Mouse (Mus musculus): ENCODE results near the gene Tmco4. TPM values are rescaled to one million over a fixed set of nuclear protein-coding genes. Genes with fewer than 3 reads are reported as not detected.

Gene Tmco4
- 10 to 100 TPM; 10.6 to 10.7 TPM for total RNA-seq (2021)
- long read RNA-seq, experiment 1, transcript Tmco4-202 (17 exons, 3,318 nt), result major isoform, 13 of 18 reads
- long read RNA-seq, experiment 1, partial matches to known transcripts, result 3 of 18 reads
- long read RNA-seq, experiment 1, other reads (novel, unspliced or antisense), result 2 of 18 reads
- long read RNA-seq, experiment 2, partial matches to known transcripts, result 2 of 5 reads
- long read RNA-seq, experiment 2, other reads (novel, unspliced or antisense), result 1 of 5 reads

DNA sequence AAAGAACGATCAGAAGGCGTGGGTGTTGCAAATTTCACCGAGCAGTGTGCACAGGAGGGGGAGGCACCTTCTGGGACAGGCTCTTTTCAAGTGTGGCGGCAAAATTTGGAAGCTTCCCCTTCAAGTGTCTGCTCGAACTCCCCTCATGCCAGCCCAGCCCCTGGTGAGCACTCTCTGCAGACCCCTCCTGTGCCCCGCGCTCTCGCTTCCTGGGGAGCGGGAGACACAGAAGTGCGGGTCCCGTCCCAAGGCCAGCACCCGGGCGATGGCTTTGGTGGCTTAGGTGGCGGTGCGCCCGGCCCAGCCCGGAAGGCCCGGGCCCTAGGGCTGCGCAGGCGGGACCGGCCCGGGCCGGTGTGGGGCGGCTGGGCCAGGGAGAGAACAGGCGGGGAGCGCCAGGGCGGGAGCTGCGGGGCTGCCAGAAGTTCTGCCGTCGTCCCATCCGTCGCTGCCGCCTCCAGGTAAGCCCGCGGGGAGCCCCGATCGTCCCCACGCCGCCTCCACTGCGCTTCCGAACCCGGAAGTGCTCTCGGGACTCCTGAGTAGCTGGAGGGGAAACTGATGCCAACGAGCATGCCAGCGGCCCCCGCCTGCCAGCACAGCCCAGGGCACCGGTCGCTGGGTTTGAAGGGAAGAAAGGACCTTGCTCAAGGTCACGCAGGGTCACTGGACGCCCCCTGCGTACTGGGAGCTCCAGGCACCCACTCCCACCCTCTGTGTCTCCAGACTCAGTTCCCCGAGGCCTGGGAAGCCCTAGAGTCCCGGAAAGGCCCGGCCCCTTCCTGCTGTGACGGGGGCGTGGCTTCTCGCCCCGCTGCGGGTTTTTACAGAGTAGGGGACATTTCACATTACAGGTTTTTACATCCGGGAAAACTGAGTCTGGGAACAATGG is at the start of gene Tmco4:
Tmco4 (plus strand) TSS at position 62 of the 892 bp plus-strand sequence.
- peak; percentile 88 for DNase-seq

DNA sequence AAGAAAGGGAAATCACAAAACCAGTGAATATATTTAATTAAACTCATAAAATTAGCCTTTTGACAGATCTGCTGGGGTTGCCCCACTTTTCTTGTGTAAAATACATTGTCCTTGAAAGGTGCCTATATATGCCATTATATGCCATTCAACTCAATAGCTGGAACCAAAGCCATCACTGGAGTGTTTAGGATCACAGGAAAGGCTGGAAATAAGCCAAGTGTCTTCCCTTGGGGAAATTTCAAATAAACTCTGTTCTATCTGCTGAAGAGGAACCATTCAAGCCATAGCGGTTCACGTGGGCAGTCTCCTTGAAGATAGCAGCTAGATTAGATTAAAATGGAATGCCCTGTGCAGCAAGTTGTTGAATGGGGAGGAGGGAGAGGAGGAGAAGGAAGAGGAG is 47.1 kb upstream of the Tmco4 start:
- DNase-seq, result no peak

DNA sequence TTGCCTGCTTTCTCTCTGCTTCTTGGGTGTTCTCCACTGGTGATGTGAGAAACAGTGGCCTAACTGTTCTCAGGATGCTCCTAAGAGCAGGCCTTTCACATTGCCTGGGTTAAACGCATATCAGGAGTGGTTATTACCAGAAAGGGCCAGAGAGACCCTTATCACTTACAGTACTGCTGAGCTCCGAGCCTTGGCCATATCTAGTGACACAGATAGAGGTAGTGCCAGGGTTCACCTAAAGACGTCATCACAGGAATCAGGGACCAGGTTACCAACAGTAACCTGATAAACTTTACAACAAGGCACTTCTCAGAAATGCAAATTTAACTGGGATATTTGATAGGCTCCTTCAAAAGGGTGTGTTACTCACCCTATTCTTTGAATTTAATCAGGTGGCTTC is 38.8 kb upstream of the Tmco4 start:
- DNase-seq, result no peak

DNA sequence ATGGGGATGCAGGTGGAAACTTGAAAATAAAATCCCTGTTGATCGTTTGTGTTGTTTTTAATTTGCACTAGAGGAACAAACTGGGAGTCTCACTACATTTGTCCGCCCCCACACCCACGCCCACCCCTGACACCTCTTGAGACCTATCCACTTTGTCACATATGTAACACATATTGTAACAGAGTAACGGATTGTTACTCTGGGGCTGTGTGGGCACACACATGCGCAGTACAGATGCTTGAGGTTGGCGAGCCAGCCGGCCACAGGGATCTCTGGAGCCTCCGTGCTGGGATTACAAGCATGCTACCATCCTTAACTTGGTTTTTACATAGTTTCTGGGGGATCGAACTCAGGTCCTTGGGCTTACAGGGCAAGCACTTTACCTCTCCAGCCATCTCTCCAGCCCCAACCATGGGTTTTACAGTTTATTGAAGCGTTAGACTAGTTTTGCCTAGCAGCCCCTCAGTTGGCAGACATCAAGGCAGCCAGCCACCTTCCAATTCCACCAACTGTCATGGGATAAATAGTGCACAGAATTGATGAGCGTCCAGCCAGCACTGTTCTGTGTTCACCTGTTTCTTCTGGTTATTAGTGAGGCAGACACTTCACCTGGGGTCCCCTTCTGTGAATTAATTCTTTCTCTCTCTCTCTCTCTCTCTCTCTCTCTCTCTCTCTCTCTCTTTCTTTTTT is 38.1 kb upstream of the Tmco4 start:
- no peak for DNase-seq

DNA sequence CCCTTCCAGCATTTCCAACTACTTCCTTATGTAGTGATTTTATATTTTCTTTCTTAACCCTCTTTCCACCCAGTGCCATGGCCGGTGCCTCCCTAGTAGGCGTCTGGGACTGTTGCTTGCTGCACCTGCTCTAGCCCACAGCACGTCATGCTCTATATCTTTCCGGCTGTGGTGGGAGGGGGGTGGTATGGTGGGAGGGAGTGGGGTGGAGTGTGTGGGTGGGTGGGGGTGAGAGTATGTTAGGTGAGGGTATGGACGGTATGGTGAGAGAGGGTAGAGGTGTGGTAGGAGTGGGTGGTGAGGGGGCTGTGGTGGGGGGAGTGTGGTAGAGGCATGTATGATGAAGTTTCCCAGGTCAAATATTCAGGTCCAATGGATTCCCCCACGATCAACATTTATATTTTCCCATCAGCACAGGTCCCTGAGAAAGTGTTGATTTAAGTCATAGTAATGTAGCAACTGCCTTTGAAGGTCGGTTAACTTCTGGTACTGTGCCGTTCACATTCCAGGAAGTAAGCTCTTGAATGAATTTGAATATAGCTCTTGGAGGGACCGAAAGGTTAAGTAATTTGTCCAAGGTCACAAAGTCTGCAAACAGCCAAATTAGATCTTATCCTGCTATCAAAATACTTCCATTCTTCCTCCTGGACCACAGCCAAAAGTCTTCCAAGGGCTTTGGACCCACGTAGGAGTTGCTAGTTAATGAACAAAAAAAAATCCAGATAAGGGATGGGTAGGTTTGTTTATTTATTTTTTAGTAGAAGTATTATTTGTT is 34.0 kb upstream of the Tmco4 start:
- no peak for DNase-seq

DNA sequence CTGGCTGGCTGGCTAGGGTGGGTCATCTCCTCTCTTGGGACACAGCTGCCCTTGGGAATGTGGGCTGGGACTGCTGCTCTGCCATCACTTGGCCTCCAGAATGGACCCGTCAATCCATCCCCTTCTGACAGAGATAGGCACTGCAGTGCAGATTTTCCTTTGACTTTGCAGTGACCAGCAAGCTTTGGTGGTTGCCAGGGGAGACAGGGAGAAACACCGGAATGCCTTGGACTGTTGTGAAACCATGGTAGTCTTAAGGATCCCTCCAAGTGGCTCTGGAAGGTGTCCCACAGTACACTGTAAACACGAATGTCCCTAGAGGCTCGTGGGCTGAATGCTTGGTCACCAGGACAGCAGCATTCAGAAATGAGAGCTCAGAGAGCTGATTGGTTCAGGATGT is 33.2 kb upstream of the Tmco4 start:
- peak in 1 of 2 experiments; percentile 12 for DNase-seq

DNA sequence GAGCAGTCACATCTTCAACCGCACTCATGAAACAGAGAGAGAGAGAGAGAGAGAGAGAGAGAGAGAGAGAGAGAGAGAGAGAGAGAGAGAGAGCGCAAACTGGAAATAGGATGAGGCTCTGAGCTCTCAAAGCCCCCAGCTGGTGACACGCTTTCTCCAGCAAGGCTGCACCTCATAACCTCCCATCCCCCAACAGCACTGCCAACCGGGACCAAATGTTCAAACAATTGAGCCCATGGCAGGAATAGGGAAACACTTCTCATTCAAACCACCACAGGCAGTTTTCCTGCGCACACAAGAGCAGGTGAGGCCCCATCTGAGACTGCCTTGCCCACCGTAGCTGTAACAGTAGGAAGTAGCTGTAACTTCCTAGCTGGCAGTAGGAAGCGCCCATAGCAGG is 31.3 kb upstream of the Tmco4 start:
- no peak for DNase-seq

DNA sequence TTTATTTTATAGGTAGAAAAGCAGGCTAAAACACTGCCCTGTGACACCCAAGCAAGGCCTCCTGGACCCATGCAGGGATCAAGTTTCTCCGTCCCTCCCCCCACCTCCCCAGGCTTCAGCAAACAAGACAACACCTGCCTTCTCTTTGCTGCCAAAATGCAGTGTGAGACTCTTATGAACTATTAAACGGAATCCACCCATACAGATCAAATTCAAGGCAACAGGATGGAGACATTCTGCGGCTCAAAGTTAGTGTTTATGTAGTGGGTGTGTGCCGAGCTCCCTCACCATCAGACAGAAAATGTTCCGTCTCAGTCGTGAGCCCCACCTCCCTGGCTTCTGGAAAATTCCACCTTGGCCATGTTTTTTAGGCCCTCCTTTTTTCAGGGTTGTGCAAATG is 30.7 kb upstream of the Tmco4 start:
- DNase-seq, result peak in 1 of 2 experiments; percentile 7

DNA sequence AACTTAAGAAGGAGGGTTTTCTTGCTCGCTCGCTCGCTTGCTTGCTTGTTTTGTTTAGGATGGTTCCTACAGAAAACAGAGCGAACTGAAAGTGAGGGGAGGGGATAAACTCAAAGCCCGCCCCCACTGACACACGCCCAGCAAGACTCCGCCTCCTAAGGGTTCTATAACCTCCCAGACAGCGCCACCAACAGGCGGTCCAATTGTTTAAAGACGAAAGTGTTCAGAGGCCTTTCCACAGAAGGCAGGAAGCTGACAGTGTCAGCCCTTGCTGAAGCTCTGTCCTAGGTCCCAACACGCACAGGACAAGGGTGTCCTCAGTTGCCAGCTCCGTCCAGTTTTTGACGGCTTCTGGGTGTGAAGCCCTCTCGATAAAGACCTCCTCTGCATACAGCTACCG is 29.0 kb upstream of the Tmco4 start:
- peak; percentile 89 to 90 for DNase-seq

DNA sequence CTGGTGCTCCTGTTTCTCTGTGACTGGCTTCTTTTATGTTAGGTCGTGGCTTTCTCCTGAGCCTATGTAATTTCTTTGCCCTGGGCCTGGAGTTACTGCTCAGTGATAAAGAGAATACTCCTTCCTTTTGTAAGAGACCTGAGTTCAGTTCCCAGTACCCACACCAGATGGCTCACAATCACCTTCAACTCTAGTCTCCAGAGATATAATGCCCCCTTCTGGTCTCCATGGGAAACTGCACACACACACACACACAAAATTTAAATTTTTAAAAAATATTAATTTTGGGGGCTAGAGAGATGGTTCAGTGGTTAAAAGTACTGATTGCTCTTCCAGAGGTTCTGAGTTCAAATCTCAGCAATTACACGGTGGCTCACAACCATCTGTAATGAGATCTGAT is 24.4 kb upstream of the Tmco4 start:
- no peak for DNase-seq

DNA sequence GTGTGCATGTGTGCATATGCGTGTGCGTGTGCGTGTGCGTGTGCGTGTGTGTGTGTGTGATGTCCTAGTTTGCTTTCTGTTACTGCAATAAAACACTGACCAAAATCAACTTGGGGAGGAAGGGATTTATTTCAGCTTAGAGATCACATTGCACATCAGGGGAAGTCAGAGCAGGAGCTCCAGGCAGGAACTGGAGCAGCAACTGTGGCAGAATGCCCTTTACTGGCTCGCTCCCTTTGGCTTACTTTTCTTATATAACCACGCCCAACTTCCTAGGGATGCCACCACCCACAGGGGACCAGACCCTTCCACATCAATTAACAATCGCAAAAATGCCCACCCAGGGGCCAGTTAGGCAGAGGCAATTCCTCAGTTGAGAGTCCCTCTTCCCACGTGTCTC is 14.1 kb upstream of the Tmco4 start:
- DNase-seq, result no peak

DNA sequence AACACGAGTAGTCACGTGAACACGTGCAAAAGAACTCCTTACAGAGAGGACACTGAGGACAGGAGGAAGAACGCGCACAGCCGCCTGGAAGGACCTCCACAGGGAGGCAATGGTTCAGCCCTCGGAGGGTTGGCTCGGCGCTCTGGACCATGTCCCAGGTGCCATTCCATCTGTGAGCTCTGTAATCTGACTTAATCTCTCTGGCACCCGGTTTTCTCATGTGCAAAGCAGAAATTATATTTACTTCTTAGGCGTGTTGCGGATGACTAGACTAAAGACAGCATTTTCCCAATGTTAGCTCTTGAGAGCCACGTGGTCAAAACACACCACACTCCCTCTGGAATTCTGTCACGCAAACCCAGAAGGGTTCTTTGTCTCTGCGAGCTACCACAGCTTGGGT is 13.6 kb upstream of the Tmco4 start:
- no peak for DNase-seq

DNA sequence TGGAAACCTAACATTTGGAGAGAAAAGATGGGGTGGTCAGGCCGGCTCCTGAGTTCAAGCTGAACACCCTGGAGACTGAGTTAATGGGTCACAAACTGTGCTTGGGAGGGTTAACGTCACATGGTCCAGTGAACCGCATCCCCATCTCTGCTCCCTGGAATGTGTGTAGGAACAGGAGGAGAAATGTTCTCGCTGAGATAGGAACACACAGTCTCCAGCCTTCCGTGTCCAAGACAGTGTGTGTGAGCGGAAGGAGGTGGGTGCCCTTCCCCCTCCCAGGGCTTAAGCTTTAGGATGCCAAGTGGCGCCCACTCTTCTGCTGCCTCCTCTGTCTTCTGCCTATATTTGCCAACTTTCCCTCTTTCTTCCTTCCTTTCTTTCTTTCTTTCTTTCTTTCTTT is 12.8 kb upstream of the Tmco4 start:
- no peak for DNase-seq

DNA sequence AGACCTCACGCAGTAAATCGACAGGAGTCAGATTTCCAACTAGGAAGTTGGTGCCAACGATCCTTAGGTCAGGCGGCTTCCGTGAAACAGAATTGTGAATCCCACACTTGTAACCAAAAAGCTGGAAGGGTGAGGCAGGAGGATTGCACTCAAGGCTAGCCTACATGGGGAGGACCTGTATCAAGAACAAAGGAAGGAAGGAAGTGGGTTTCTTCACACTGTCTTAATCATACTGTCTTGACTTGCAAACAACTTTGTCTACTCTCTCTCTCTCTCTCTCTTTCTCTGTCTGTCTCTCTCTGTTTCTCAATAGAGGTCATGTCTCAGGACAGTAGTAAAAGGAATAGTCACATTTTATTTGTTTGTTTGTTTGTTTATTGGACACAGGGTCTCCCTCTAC is 10.0 kb upstream of the Tmco4 start:
- DNase-seq, result no peak

DNA sequence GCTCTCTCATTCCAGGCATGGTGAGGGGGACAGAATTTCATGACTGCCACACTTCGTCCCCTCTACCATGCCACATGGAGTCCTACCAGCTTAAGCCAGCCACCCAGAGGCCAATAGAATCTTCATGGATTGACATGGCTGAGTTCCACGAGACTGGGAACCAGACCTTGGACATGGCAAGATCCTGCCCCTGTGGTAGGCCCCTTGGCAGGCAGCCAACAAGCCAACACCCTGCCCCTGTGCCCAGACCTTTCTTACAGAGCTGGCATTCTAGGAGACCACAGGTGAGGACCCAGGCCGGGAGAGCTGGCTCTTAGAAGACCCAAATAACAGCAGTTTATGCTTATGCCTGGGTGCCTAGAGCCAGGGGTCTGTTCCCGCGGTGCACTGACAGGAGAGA is 6.8 kb upstream of the Tmco4 start:
- DNase-seq, result no peak

DNA sequence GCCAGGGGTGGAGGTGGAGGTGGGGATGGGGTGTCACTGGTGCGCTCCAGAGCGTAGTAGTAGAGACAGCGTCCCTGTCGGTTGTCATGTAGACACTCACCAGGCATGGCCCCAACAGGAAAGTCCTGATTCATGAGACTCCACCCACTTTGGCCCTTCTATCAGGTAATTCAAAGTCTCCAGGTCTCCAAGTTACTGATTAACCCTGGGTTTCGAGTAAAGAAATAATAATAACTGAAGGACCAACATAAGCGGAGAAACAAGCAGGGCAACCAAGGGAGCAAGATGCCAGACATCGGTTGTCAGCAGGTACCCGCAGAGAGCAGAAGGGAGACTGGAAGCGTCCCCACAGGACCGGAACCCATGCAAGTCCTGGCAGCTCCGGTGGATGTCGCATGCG is 5.8 kb upstream of the Tmco4 start, which contains the start of gene Rnf186:
Rnf186 (plus strand) TSS at position 247 of the 400 bp plus-strand sequence.
- no peak for DNase-seq

DNA sequence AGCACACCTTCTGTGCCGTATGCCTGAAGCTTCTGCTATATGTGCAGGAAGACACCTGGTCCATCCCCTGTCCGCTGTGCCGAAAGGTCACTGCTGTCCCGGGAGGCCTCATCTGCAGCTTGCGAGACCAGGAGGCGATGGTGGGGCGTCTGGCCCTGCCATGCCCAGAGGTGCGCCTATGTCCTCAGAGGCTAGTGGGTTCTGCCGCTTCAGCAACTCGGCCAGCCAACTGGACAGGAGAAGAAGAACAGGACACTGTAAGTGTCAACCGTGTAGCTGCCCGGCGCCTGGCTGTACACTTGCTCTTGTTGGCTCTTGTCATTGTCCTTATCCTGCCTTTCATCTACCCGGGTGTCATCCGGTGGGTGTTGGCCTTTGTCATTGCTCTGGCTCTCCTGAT is 5.2 kb upstream of the Tmco4 start:
- DNase-seq, result no peak

DNA sequence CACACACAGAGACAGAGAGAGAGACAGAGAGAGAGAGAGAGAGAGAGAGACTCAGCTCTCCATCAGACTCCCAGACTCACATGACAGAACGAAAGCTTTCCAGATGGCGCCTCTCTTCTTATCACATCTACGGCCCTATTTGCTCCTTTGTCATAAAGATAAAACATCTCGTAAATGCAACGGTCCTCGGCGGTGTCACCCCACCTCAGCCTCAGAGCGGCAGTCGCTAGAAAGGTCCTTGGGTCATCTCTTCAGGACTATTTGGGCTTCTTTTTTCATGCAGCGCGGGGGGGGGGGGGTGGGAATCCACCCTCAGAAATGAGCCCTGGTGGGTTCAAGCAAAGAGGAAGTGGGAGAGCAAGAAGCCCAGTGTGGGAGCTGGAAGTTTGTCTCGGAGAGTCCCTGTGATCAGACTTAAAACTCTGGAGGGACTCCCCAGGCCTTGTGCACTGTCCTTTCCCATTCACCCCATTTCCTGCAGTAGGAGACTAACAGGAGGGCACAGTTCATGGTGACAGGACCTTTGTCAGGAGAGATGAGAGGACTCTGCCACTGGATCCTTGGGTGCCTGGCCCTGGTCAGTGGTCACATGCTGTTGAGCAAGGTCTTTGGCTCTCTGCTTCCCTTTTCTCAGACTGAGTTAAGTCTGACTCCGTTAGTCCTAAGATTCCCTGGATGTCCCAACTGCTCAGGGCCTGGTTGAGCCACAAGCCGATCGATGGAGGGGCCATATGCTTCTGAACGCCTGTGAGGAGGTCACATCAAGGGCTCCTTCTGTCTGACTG is 3.7 kb upstream of the Tmco4 start:
- peak in 1 of 2 experiments; percentile 18 for DNase-seq

DNA sequence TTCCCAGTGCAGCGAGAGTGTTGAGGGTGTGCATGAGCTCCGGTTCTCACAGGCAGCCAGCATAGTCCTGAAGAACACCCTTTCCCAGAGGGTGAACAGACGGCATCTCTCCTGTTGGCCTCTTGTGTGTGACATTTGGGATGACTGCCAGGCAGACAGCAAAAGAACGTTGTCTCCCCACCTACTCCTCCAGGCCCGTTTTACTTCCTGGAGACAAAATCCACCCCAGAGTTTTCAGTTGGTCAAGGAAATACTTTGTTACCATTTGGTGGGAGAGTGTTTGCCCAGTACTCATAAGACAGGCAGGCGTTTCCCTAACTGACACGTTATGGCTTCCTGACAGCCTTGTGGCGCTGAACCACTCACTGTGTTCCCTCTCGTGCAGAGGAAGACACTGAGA is 3.0 kb upstream of the Tmco4 start:
- DNase-seq, result no peak

DNA sequence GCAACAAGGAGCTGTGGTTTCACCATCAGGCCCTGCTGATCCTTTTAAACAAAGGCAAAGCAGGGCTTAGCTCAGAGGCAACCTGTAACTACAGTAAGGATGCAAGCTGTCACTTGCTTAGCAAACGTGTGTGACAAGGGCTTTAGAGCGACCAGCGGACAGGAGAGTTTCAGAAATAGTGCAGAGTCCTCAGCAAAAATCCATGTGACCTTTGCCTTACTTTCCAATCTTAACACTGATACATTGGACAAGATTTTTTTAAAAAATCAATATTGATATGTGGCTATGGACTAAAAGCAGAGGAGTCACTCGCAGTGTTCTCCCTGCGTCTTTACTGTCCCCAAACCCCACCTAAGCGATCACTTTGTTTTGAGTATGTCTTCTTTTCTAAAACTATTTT is 1.3 kb upstream of the Tmco4 start:
- DNase-seq, result no peak

DNA sequence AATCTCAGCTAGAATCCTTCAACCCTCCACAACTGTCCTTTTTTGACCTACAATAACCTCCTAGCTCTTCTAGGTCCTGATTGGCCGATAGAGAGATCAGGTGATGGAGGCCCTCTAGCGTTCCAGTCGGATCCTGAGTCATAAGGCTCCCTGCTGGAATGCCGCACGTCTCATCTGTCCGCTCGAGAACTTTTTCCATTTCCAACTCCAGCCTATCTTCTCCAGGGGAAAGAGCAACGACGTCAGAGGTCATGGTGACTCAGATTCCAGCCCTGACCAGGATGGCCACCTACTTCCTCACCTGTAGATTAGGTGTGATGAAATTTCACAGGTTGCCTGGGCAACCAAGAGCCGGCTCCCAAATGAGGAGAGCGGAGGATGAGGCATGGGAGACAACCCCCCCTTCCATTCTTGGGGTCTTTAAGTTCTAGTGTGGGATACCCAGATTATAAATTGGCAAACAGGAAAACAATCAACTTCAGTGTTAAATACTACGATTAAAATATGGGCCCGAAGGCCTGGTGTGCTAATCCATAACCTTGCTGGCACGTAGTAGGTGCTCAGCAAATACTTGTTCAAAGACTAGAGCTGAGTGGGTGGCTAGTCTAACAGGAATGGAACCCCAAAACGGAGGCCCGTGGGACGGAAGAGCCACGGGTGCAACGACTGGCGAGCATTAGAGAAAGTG is 405 bp upstream of the Tmco4 start:
- DNase-seq, result peak; percentile 85

Measured in heart, adult 18-20 months (tissue).